Mouse (Mus musculus): Measurements from ENCODE around the gene Pitpnm2. TPM values are rescaled to one million over a fixed set of nuclear protein-coding genes. Genes with fewer than 3 reads are reported as not detected.

Gene Pitpnm2
- total and polyA plus RNA-seq, 3 experiments: 9.0 to 35.6 (median 24.1) TPM

- H3K4me3 ChIP-seq (ENCODE audit: low read depth, low read length): no peak overlapping the region
- no peaks in the 10 kb centered on the region for H3K27me3 ChIP-seq (ENCODE audit: insufficient read depth, low read length)
- no peak for DNase-seq (ENCODE audit: low spot score)
- H3K4me1 ChIP-seq (ENCODE audit: insufficient read depth, low read depth, low read length): peaks cover 28% of the 10 kb centered on the region
- TF ChIP-seq POLR2AphosphoS5 (IDR thresholded peaks at IDR 0.05; ENCODE audit: insufficient replicate concordance, low read depth, low read length) (no peak), GATA1 (IDR thresholded peaks at IDR 0.05; ENCODE audit: borderline replicate concordance, low read length) (no peak), CTCF (IDR thresholded peaks at IDR 0.05; ENCODE audit: low read depth, low read length) (no peak), GATA2 (IDR thresholded peaks at IDR 0.05; ENCODE audit: borderline replicate concordance, low read depth, low read length) (no peak), TAL1 (conservative IDR thresholded peaks at IDR 0.05; ENCODE audit: low read depth, low read length) (no peak)
- no peaks in the 10 kb centered on the region for H3K9me3 ChIP-seq (replicated peaks)
- peaks cover 46% of the 10 kb centered on the region for H3K36me3 ChIP-seq (replicated peaks)
- ATAC-seq (ENCODE audit: extremely low read depth, insufficient number of reproducible peaks, low FRiP score, poor library complexity, severe bottlenecking): no peak
These were observed 80.9 kb downstream of the Pitpnm2 start for GRCm38 (mm10) chr5:124168428-124169223.

DNA sequence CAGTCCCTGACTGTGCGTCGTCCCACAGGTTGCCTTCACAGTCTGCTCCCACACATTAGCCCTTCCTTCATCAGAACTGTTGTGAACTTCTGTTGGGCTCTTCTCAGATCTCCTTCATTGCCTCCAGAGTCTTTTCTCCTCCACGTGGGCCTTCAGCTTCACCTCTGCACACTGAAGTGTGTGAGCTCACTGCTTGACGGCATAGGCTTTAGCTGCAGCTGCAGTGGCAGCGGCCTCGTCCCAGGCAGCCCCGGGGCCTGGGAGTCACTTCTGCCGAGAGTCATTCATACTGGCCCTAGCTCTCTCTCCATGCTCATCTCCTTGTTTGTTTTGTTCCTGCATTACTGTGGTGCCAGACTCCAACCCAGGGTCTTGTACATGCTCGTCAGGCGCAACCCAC lies 81.9 kb downstream of the Pitpnm2 start:
- no peak for ATAC-seq (ENCODE audit: extremely low read depth, insufficient number of reproducible peaks, low FRiP score, poor library complexity, severe bottlenecking)
- peaks cover 22% of the 10 kb centered on the region for H3K4me1 ChIP-seq (ENCODE audit: insufficient read depth, low read depth, low read length)

DNA sequence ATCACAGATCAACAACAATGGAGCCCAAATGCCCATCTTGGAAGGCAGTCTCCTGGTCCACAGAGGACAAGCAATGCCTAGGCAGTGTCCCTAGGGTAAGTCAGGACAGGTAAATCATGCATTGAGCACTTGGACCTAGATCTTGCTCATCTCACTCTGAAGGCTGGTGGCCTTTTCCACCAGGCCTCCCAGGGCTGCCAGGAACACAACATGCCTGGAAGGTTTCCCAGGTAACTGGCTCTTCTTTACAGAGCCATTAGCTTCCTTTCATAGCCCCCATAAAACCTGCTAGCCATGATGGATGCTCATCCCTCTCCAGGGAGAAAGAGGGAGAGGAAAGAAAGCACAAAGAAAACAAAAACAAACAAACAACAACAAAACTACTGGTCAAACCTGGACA lies 82.8 kb downstream of the Pitpnm2 start:
- Histone ChIP-seq H3K36me3 (replicated peaks) (peaks cover 29% of the 10 kb centered on the region), H3K9me3 (replicated peaks) (no peaks in the 10 kb centered on the region), H3K4me1 (ENCODE audit: insufficient read depth, low read depth, low read length) (peaks cover 21% of the 10 kb centered on the region), H3K27me3 (ENCODE audit: insufficient read depth, low read length) (no peaks in the 10 kb centered on the region), H3K4me3 (ENCODE audit: low read depth, low read length) (no peak overlapping the region)
- TF ChIP-seq GATA1 (IDR thresholded peaks at IDR 0.05; ENCODE audit: borderline replicate concordance, low read length) (no peak), TAL1 (conservative IDR thresholded peaks at IDR 0.05; ENCODE audit: low read depth, low read length) (no peak), CTCF (IDR thresholded peaks at IDR 0.05; ENCODE audit: low read depth, low read length) (no peak), GATA2 (IDR thresholded peaks at IDR 0.05; ENCODE audit: borderline replicate concordance, low read depth, low read length) (no peak), POLR2AphosphoS5 (IDR thresholded peaks at IDR 0.05; ENCODE audit: insufficient replicate concordance, low read depth, low read length) (no peak)
- DNase-seq (ENCODE audit: low spot score): no peak
- ATAC-seq (ENCODE audit: extremely low read depth, insufficient number of reproducible peaks, low FRiP score, poor library complexity, severe bottlenecking): no peak

More for the DNA sequence above, 81.9 kb downstream of the Pitpnm2 start:
- DNase-seq (ENCODE audit: low spot score): no peak
- Histone ChIP-seq H3K9me3 (replicated peaks) (no peaks in the 10 kb centered on the region), H3K36me3 (replicated peaks) (peaks cover 37% of the 10 kb centered on the region), H3K4me3 (ENCODE audit: low read depth, low read length) (no peak overlapping the region), H3K27me3 (ENCODE audit: insufficient read depth, low read length) (no peaks in the 10 kb centered on the region)
- no peak for TF ChIP-seq GATA1 (IDR thresholded peaks at IDR 0.05; ENCODE audit: borderline replicate concordance, low read length)
- no peak for TF ChIP-seq TAL1 (conservative IDR thresholded peaks at IDR 0.05; ENCODE audit: low read depth, low read length)
- no peak for TF ChIP-seq GATA2 (IDR thresholded peaks at IDR 0.05; ENCODE audit: borderline replicate concordance, low read depth, low read length)
- no peak for TF ChIP-seq CTCF (IDR thresholded peaks at IDR 0.05; ENCODE audit: low read depth, low read length)
- no peak for TF ChIP-seq POLR2AphosphoS5 (IDR thresholded peaks at IDR 0.05; ENCODE audit: insufficient replicate concordance, low read depth, low read length)

DNA sequence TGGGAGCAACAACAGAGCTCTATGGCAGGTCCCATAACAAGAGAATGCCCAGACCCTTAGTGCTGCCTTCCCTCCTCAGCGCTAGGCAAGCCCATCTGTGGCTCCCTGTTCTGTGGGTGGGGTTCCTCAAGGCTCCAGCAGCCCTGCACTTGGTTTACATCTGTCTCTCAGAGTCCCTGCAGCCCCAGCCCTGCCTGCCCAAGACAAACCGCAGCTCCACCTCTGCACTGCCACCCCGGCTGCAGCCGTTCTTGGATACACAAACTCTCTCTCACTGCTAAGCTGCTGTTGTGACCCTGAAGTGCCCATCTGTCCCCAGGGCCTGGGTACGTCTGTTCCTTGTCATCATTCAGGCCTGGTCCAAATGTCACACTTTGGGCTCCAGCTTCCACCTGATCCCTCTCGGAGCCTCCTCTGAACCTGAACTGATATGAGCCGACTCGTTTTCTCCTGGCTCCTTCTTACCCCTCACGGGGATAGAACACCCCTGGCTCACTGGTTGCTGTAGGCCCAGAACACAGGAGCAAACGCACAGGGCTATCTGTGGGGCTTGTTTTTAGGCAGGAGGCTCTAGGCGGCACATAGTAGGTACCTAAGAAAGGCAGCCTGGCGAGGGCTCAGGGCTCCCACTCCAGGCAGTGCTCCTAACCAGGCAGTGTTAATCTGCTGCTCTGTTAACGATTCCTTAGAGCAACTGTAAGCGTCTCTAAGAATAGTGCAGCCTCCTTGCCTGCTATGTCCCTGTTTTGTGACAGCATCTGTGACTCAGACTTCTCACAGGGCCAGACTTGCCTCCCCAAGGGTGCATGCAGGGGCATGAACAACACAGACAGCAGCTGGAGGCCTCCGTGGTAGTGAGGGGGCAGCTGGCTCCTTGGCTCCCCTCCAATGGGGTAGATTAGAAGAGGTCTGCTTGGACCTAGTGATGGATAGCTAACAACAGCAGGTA lies 83.7 kb downstream of the Pitpnm2 start:
- H3K36me3 ChIP-seq (replicated peaks): peaks cover 28% of the 10 kb centered on the region
- no peaks in the 10 kb centered on the region for H3K27me3 ChIP-seq (ENCODE audit: insufficient read depth, low read length)
- peak; percentile 64 for ATAC-seq (ENCODE audit: extremely low read depth, insufficient number of reproducible peaks, low FRiP score, poor library complexity, severe bottlenecking)
- H3K4me1 ChIP-seq (ENCODE audit: insufficient read depth, low read depth, low read length): peaks cover 20% of the 10 kb centered on the region
- DNase-seq (ENCODE audit: low spot score): peak; percentile 67
- TF ChIP-seq GATA1 (IDR thresholded peaks at IDR 0.05; ENCODE audit: borderline replicate concordance, low read length) (no peak), TAL1 (conservative IDR thresholded peaks at IDR 0.05; ENCODE audit: low read depth, low read length) (no peak), CTCF (IDR thresholded peaks at IDR 0.05; ENCODE audit: low read depth, low read length) (no peak), POLR2AphosphoS5 (IDR thresholded peaks at IDR 0.05; ENCODE audit: insufficient replicate concordance, low read depth, low read length) (no peak), GATA2 (IDR thresholded peaks at IDR 0.05; ENCODE audit: borderline replicate concordance, low read depth, low read length) (no peak)
- H3K4me3 ChIP-seq (ENCODE audit: low read depth, low read length): no peak overlapping the region; the same call in 1 of the 2 replicates
- H3K9me3 ChIP-seq (replicated peaks): no peaks in the 10 kb centered on the region

DNA sequence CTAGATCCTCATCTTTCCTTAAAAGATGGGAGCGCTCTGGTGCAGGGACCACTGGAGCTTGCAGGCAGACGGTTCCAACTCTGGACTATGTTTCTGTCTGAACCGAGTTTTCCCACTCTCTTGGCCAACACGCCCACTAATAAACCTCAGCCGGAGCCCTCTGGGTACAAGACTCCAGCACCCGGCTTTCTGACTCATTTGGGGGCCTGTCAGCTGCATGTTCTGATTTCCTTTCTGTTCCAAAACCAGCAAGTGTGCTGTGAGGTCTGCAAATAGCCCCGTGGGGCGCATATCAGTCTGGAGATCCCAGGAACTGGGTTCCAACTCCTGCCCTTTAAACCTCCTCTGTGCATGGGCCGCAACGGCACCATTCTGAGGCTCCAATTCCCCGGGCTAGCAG lies 86.1 kb downstream of the Pitpnm2 start:
- H3K9me3 ChIP-seq (replicated peaks): no peaks in the 10 kb centered on the region
- no peak for ATAC-seq (ENCODE audit: extremely low read depth, insufficient number of reproducible peaks, low FRiP score, poor library complexity, severe bottlenecking)
- TF ChIP-seq TAL1 (conservative IDR thresholded peaks at IDR 0.05; ENCODE audit: low read depth, low read length) (no peak), CTCF (IDR thresholded peaks at IDR 0.05; ENCODE audit: low read depth, low read length) (no peak), POLR2AphosphoS5 (IDR thresholded peaks at IDR 0.05; ENCODE audit: insufficient replicate concordance, low read depth, low read length) (no peak), GATA1 (IDR thresholded peaks at IDR 0.05; ENCODE audit: borderline replicate concordance, low read length) (no peak), GATA2 (IDR thresholded peaks at IDR 0.05; ENCODE audit: borderline replicate concordance, low read depth, low read length) (no peak)
- H3K36me3 ChIP-seq (replicated peaks): peaks cover 26% of the 10 kb centered on the region
- no peak overlapping the region for H3K4me3 ChIP-seq (ENCODE audit: low read depth, low read length)
- no peak for DNase-seq (ENCODE audit: low spot score)
- H3K4me1 ChIP-seq (ENCODE audit: insufficient read depth, low read depth, low read length): peaks cover 24% of the 10 kb centered on the region
- H3K27me3 ChIP-seq (ENCODE audit: insufficient read depth, low read length): no peaks in the 10 kb centered on the region

Measured in G1E (cell line).